Mouse (Mus musculus) midbrain, embryonic 16.5 days (tissue): ENCODE measurements at regions not wholly inside any gene's neighbourhood (a gene's known extent, or its start where the extent isn't known, plus 50 kb on each side); places are given as distances from the start of the nearest gene placed in this dataset.

Experiments used
- ATAC-seq: fragments of 200-750 bp; cut with Nextera tagmentation; 2 replicates; pipeline ENCODE4 v1.8.0; 2017; ENCODE audit warnings: moderate TSS enrichment
- H3K27ac ChIP-seq: fragments of 300-500 bp; sonication (generic); 2 replicates; pipeline ENCODE4 v1.5.1; 2014; ENCODE audit warnings: mild to moderate bottlenecking, low read length, mixed read lengths
- H3K27me3 ChIP-seq: fragments of 300-500 bp; sonication (generic); 2 replicates; pipeline ENCODE4 v1.6.1; 2014; ENCODE audit warnings: low read depth, low read length, mixed read lengths; ENCODE audit not compliant: control insufficient read depth, insufficient read depth
- H3K36me3 ChIP-seq: fragments of 300-500 bp; sonication (generic); 2 replicates; pipeline ENCODE4 v1.6.1; 2014; ENCODE audit warnings: mild to moderate bottlenecking, low read length, moderate library complexity, mixed read lengths; ENCODE audit not compliant: control insufficient read depth, insufficient read depth
- H3K4me1 ChIP-seq: fragments of 300-500 bp; sonication (generic); 2 replicates; pipeline ENCODE4 v1.6.1; 2014; ENCODE audit warnings: mild to moderate bottlenecking, low read length, mixed read lengths; ENCODE audit not compliant: control insufficient read depth, insufficient read depth
- H3K4me2 ChIP-seq: fragments of 300-500 bp; sonication (generic); 2 replicates; pipeline ENCODE4 v1.6.1; 2014; ENCODE audit warnings: mild to moderate bottlenecking, low read length, mixed read lengths
- H3K4me3 ChIP-seq: fragments of 300-500 bp; sonication (generic); 2 replicates; pipeline ENCODE4 v1.5.1; 2014; ENCODE audit warnings: low read depth, mild to moderate bottlenecking, low read length, moderate library complexity, mixed read lengths
- H3K9ac ChIP-seq: fragments of 300-500 bp; sonication (generic); 2 replicates; pipeline ENCODE4 v1.6.1; 2014; ENCODE audit warnings: low read depth, low read length, mixed read lengths
- H3K9me3 ChIP-seq: fragments of 300-500 bp; sonication (generic); replicated peaks from 2 replicates; pipeline ENCODE4 v1.6.1; 2014; ENCODE audit warnings: mild to moderate bottlenecking, low read length, mixed read lengths; ENCODE audit not compliant: control insufficient read depth, poor library complexity, severe bottlenecking
- WGBS: fragments of 180-500 bp; shearing (Covaris S2); extraction: QIAGEN DNeasy Blood & Tissue Kit; methylation state at CpG from one replicate; pipeline ENCODE4 v1.1.7; 2014; 5-methylcytosine and 5-hydroxymethylcytosine counted together

- no peak overlapping the region for H3K4me2 ChIP-seq
- no peak overlapping the region for H3K9ac ChIP-seq
- no peaks in the 10 kb centered on the region for H3K36me3 ChIP-seq
- no peaks in the 10 kb centered on the region for H3K27me3 ChIP-seq
- H3K9me3 ChIP-seq = no peaks in the 10 kb centered on the region
- H3K27ac ChIP-seq = no peak overlapping the region
- no peak for ATAC-seq
- H3K4me3 ChIP-seq = no peak overlapping the region
- H3K4me1 ChIP-seq = no peaks in the 10 kb centered on the region
Observed at GRCm38 (mm10) chr1:18970173-18970572, 132.6 kb upstream of the Tfap2d start.

GRCm38 (mm10) chr1:18973826-18974620 is 128.8 kb upstream of the Tfap2d start:
- ATAC-seq = no peak
- 78% methylated on average over 6 of the region's 6 CpGs for WGBS
- Histone ChIP-seq H3K4me3 (no peak overlapping the region), H3K9ac (no peak overlapping the region), H3K27me3 (no peaks in the 10 kb centered on the region), H3K9me3 (no peaks in the 10 kb centered on the region), H3K36me3 (no peaks in the 10 kb centered on the region), H3K4me1 (peaks cover 2% of the 10 kb centered on the region; the same call in 1 of the 2 replicates), H3K27ac (no peak overlapping the region), H3K4me2 (no peak overlapping the region)

- Histone ChIP-seq H3K9me3 (no peaks in the 10 kb centered on the region), H3K4me1 (peaks cover 2% of the 10 kb centered on the region; the same call in 1 of the 2 replicates), H3K27ac (0 out of 2 replicates have a peak overlapping the region, but pooled peaks have one; percentile 26), H3K9ac (no peak overlapping the region), H3K36me3 (no peaks in the 10 kb centered on the region), H3K4me3 (no peak overlapping the region), H3K27me3 (no peaks in the 10 kb centered on the region), H3K4me2 (no peak overlapping the region)
- WGBS = 90% methylated on average over 2 of the region's 2 CpGs
- ATAC-seq = no peak
Observed at GRCm38 (mm10) chr1:18974860-18975439, 127.9 kb upstream of the Tfap2d start.

- Histone ChIP-seq H3K4me3 (no peak overlapping the region), H3K4me2 (no peak overlapping the region), H3K9me3 (no peaks in the 10 kb centered on the region), H3K27me3 (no peaks in the 10 kb centered on the region), H3K9ac (no peak overlapping the region), H3K4me1 (peaks cover 2% of the 10 kb centered on the region; the same call in 1 of the 2 replicates), H3K27ac (0 out of 2 replicates have a peak overlapping the region, but pooled peaks have one; percentile 26), H3K36me3 (no peaks in the 10 kb centered on the region)
- 0 out of 2 replicates have a peak, but pooled peaks have one; percentile 58 for ATAC-seq
- 63% methylated on average over 2 of the region's 2 CpGs for WGBS
Observed at GRCm38 (mm10) chr1:18975500-18975899, 127.3 kb upstream of the Tfap2d start.

GRCm38 (mm10) chr1:18976705-18977309 is 126.0 kb upstream of the Tfap2d start:
- Histone ChIP-seq H3K9ac (0 out of 2 replicates have a peak overlapping the region, but pooled peaks have one; percentile 14), H3K27ac (peak overlapping the region; percentile 64), H3K4me2 (peak overlapping the region; percentile 26; the same call in 1 of the 2 replicates), H3K9me3 (no peaks in the 10 kb centered on the region), H3K27me3 (no peaks in the 10 kb centered on the region), H3K4me3 (no peak overlapping the region), H3K36me3 (no peaks in the 10 kb centered on the region), H3K4me1 (peaks cover 2% of the 10 kb centered on the region; the same call in 1 of the 2 replicates)
- no peak for ATAC-seq
- WGBS = 38% methylated on average over 10 of the region's 10 CpGs

- H3K4me1 ChIP-seq = peaks cover 2% of the 10 kb centered on the region; the same call in 1 of the 2 replicates
- no peak overlapping the region for H3K4me3 ChIP-seq
- no peak overlapping the region for H3K4me2 ChIP-seq
- WGBS = 73% methylated on average over 2 of the region's 2 CpGs
- no peaks in the 10 kb centered on the region for H3K9me3 ChIP-seq
- H3K36me3 ChIP-seq = no peaks in the 10 kb centered on the region
- H3K27ac ChIP-seq = no peak overlapping the region
- H3K9ac ChIP-seq = no peak overlapping the region
- ATAC-seq = no peak
- H3K27me3 ChIP-seq = no peaks in the 10 kb centered on the region
Observed at GRCm38 (mm10) chr1:18979141-18979540, 123.7 kb upstream of the Tfap2d start.

- Histone ChIP-seq H3K4me1 (no peaks in the 10 kb centered on the region), H3K27me3 (no peaks in the 10 kb centered on the region), H3K4me2 (no peak overlapping the region), H3K9ac (no peak overlapping the region), H3K36me3 (no peaks in the 10 kb centered on the region), H3K27ac (no peak overlapping the region), H3K4me3 (no peak overlapping the region), H3K9me3 (no peaks in the 10 kb centered on the region)
- WGBS = 61% methylated on average over 1 of the region's 1 CpGs
- no peak for ATAC-seq
Observed at GRCm38 (mm10) chr1:19016778-19017177, 86.0 kb upstream of the Tfap2d start.
